Mouse (Mus musculus): ENCODE measurements around the gene Ndel1. TPM values are rescaled to one million over a fixed set of nuclear protein-coding genes. Genes with fewer than 3 reads are reported as not detected.

Gene Ndel1
- polyA plus RNA-seq, 1 experiment from 2014 or later: 68.7 TPM

DNA sequence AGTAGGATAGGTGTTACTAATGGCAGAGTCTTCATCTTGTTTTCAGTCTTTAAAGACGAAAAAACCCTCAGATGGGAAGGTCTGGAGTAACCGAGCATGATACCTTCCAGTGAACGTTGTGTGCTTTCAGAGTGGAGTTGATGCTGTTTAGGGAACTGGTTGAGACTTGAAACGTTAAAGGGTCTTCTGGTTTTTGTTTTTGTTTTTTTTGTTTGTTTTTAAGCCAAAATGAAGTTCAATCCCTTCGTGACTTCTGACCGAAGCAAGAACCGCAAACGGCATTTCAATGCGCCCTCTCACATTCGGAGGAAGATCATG, 30.3 kb upstream of the Ndel1 start:
- Histone ChIP-seq H3K27ac (peak overlapping the region; percentile 99), H3K36me3 (peaks cover 47% of the 10 kb centered on the region), H3K9me3 (no peaks in the 10 kb centered on the region), H3K4me3 (peak overlapping the region; percentile 99), H3K4me1 (peaks cover 21% of the 10 kb centered on the region; the same call in 1 of the 2 replicates), H3K27me3 (ENCODE audit: insufficient read depth, poor library complexity, severe bottlenecking) (no peaks in the 10 kb centered on the region)
- WGBS: 3% methylated on average over 10 of the region's 10 CpGs
- no peak for DNase-seq (ENCODE audit: low spot score)

DNA sequence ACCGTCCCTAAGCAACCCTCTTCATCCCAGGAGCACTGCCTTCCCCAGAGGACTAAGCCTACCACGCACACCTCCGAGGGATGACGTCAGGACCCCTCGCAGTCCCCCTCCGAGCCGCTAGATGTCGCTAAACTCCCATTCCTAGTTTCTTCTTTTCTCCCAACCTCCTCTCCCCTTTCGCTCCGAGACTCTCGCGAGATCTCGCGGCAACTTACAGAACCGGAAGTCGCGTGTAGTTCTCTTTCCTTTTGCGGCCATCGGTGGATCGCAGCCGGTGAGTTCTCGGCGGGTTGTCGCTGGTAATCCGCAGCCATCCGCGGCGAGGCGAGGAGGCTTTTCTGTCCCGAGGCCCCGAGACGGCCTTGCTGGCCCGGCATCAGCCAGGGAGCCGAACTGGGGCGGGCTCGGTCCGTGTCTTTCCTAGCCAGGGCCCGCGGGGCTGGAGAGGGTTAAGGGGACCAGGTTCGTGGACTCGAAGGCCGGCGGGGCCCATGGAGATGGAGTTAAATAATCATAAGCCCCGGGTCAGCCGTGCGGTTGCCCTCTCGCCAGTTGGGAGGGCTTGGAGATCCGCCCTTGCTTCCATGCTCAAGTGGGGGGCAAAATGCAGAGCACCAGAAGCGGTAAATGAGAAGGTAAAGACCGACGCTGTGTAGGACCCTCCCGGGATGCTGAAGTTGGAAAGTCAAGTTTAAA, 29.8 kb upstream of the Ndel1 start, which contains the start of gene Rpl26:
TSS of gene Rpl26 (plus strand) at position 233 of the 696 bp plus-strand sequence.
- Histone ChIP-seq H3K27me3 (ENCODE audit: insufficient read depth, poor library complexity, severe bottlenecking) (no peaks in the 10 kb centered on the region), H3K4me3 (peak within 1 kb of the TSS; percentile 99), H3K27ac (peak within 1 kb of the TSS; percentile 99), H3K9me3 (no peaks in the 10 kb centered on the region), H3K36me3 (peaks cover 42% of the 10 kb centered on the region), H3K4me1 (peaks cover 21% of the 10 kb centered on the region; the same call in 1 of the 2 replicates)
- under 1% methylated on average over 52 of the region's 52 CpGs for WGBS
- peak; percentile 98 for DNase-seq (ENCODE audit: low spot score)

DNA sequence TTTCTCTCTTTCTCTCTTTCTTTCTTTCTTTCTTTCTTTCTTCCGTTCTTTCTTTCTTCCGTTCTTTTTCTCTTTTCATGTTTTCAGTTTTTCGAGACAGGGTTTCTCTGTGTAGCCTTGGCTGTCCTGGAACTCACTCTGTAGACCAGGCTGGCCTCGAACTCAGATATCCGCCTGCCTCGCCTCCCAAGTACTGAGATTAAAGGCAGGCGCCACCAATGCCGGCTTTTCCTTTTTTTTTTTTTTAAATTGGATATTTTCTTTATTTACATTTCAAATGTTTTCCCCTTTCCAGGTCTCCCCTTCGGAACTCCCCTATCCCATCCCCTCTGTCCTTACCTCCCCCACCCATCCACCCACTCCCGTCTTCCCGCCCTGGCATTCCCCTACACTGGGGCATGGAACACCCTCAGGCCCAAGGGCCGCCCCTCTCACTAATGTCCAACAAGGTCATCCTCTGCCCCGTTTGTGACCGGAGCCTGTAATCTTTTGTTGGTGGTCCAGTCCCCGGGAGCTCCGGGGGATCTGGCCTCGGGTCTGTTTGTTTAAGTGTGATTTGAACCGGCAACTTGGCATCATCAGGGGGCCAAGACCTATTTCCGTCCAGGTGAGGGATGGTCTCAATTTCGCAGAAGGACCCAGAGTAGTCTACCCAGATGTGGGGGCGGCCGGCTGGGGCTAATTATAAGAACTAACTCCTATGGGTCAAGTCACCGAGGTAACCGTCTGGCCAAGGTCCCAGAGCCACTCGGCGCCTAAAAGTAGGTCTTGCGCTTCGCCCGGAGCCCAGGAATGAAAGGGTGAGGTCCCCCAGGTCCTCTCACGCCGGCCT, 29.1 kb upstream of the Ndel1 start:
- no peaks in the 10 kb centered on the region for H3K9me3 ChIP-seq
- peaks cover 34% of the 10 kb centered on the region for H3K36me3 ChIP-seq
- peaks cover 21% of the 10 kb centered on the region; the same call in 1 of the 2 replicates for H3K4me1 ChIP-seq
- no peaks in the 10 kb centered on the region for H3K27me3 ChIP-seq (ENCODE audit: insufficient read depth, poor library complexity, severe bottlenecking)
- 24% methylated on average over 31 of the region's 31 CpGs for WGBS
- peak overlapping the region; percentile 99 for H3K4me3 ChIP-seq
- DNase-seq (ENCODE audit: low spot score): no peak
- peak overlapping the region; percentile 99 for H3K27ac ChIP-seq

DNA sequence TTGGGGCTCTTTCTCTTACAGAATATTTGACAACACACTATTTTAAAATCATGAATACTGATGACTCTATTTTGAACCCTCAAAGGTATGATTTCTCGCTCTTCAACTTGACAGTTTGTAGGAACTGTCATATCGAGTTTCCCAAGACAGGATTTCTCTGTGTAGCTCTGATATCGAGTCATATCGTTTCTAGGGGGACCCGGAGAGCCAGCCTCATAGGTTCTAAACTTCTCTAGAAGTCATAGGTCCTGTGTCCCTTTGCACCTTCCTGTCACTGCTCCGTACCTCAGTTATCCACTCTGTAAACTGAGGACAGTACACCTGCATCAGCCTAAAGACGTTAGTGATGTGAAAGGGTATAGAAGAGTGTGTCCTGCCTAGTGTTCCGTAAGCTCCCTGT, 28.2 kb upstream of the Ndel1 start:
- WGBS: 86% methylated on average over 8 of the region's 8 CpGs

DNA sequence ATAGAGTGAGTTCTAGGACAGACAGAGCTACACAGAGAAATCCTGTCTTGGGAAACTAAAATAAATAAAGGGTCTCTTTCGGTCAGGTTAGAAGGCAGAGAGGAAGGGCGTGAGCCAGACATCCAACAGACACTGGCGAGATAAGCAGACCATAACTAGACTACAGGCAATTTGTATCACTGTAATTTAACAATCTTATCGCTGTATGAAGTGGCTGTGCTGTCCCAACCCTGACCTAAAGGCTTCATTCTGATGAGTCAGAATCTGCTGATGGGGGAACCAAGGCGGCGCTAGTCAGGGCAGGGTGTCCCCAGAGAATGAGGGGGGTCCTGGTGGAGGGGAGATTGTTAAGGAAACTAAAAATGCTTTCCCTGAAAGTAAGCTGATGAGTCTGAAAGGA, 27.1 kb upstream of the Ndel1 start:
- Histone ChIP-seq H3K36me3 (peaks cover 15% of the 10 kb centered on the region), H3K9me3 (no peaks in the 10 kb centered on the region), H3K4me1 (peaks cover 21% of the 10 kb centered on the region; the same call in 1 of the 2 replicates), H3K4me3 (no peak overlapping the region), H3K27ac (no peak overlapping the region), H3K27me3 (ENCODE audit: insufficient read depth, poor library complexity, severe bottlenecking) (peaks cover 3% of the 10 kb centered on the region; the same call in 1 of the 2 replicates)
- 72% methylated on average over 6 of the region's 6 CpGs for WGBS
- DNase-seq (ENCODE audit: low spot score): no peak

More for the DNA sequence above, 28.2 kb upstream of the Ndel1 start:
- no peak for DNase-seq (ENCODE audit: low spot score)
- Histone ChIP-seq H3K36me3 (peaks cover 25% of the 10 kb centered on the region), H3K27me3 (ENCODE audit: insufficient read depth, poor library complexity, severe bottlenecking) (no peaks in the 10 kb centered on the region), H3K4me1 (peaks cover 21% of the 10 kb centered on the region; the same call in 1 of the 2 replicates), H3K27ac (no peak overlapping the region), H3K9me3 (no peaks in the 10 kb centered on the region), H3K4me3 (no peak overlapping the region)

GRCm38 (mm10) chr11:68897838-68898237, 26.2 kb upstream of the Ndel1 start:
- Histone ChIP-seq H3K27ac (no peak overlapping the region), H3K27me3 (ENCODE audit: insufficient read depth, poor library complexity, severe bottlenecking) (peaks cover 7% of the 10 kb centered on the region; the same call in 1 of the 2 replicates), H3K4me1 (peaks cover 20% of the 10 kb centered on the region), H3K9me3 (no peaks in the 10 kb centered on the region), H3K4me3 (no peak overlapping the region), H3K36me3 (peaks cover 5% of the 10 kb centered on the region)
- no peak for DNase-seq (ENCODE audit: low spot score)
- 64% methylated on average over 6 of the region's 6 CpGs for WGBS

- Histone ChIP-seq H3K4me1 (peaks cover 22% of the 10 kb centered on the region), H3K27me3 (ENCODE audit: insufficient read depth, poor library complexity, severe bottlenecking) (peaks cover 10% of the 10 kb centered on the region; the same call in 1 of the 2 replicates), H3K27ac (no peak overlapping the region), H3K36me3 (no peaks in the 10 kb centered on the region), H3K9me3 (no peaks in the 10 kb centered on the region), H3K4me3 (no peak overlapping the region)
- WGBS: 41% methylated on average over 4 of the region's 4 CpGs
- no peak for DNase-seq (ENCODE audit: low spot score)
Observed at GRCm38 (mm10) chr11:68897120-68897519, 25.5 kb upstream of the Ndel1 start.

DNA sequence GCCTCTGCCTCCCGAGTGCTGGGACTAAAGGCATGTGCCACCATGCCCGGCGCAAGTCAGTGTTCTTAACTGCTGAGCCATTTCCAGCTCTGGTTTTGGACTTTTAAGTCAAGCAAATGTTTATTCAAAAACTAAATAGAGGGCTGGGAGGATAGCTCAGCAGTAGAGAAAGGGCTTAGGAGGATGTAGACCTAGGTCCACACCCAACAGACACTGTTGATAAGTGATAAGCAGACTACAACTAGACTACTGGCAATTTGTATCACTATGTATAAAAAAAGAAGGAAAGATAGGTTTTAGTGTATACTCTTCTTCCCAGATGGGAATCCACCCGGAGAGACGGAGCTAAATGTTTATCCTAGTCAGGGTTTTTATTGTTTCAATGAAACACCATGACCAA, 24.6 kb upstream of the Ndel1 start:
- 91% methylated on average over 5 of the region's 5 CpGs for WGBS
- no peaks in the 10 kb centered on the region for H3K36me3 ChIP-seq
- no peak for DNase-seq (ENCODE audit: low spot score)
- H3K27me3 ChIP-seq (ENCODE audit: insufficient read depth, poor library complexity, severe bottlenecking): peaks cover 10% of the 10 kb centered on the region; the same call in 1 of the 2 replicates
- H3K9me3 ChIP-seq: no peaks in the 10 kb centered on the region
- no peak overlapping the region for H3K27ac ChIP-seq
- peaks cover 26% of the 10 kb centered on the region for H3K4me1 ChIP-seq
- no peak overlapping the region for H3K4me3 ChIP-seq

- H3K4me3 ChIP-seq: no peak overlapping the region
- H3K27me3 ChIP-seq (ENCODE audit: insufficient read depth, poor library complexity, severe bottlenecking): peaks cover 10% of the 10 kb centered on the region; the same call in 1 of the 2 replicates
- peaks cover 19% of the 10 kb centered on the region for H3K4me1 ChIP-seq
- no peak overlapping the region for H3K27ac ChIP-seq
- DNase-seq (ENCODE audit: low spot score): no peak
- H3K36me3 ChIP-seq: no peaks in the 10 kb centered on the region
- no peaks in the 10 kb centered on the region for H3K9me3 ChIP-seq
- WGBS: 65% methylated on average over 12 of the region's 12 CpGs
Observed at GRCm38 (mm10) chr11:68893911-68894464, 22.3 kb upstream of the Ndel1 start.

- Histone ChIP-seq H3K9me3 (no peaks in the 10 kb centered on the region), H3K36me3 (no peaks in the 10 kb centered on the region), H3K27ac (peak overlapping the region; percentile 77), H3K27me3 (ENCODE audit: insufficient read depth, poor library complexity, severe bottlenecking) (peaks cover 10% of the 10 kb centered on the region; the same call in 1 of the 2 replicates), H3K4me3 (peak overlapping the region; percentile 29), H3K4me1 (peaks cover 15% of the 10 kb centered on the region)
- DNase-seq (ENCODE audit: low spot score): no peak
- 51% methylated on average over 14 of the region's 15 CpGs for WGBS
Observed at GRCm38 (mm10) chr11:68892233-68892832, 20.7 kb upstream of the Ndel1 start.

GRCm38 (mm10) chr11:68891823-68892222, 20.2 kb upstream of the Ndel1 start:
- Histone ChIP-seq H3K4me1 (peaks cover 15% of the 10 kb centered on the region), H3K27ac (peak overlapping the region; percentile 22; the same call in 1 of the 2 replicates), H3K36me3 (no peaks in the 10 kb centered on the region), H3K9me3 (no peaks in the 10 kb centered on the region), H3K27me3 (ENCODE audit: insufficient read depth, poor library complexity, severe bottlenecking) (peaks cover 10% of the 10 kb centered on the region; the same call in 1 of the 2 replicates), H3K4me3 (no peak overlapping the region)
- DNase-seq (ENCODE audit: low spot score): no peak
- 60% methylated on average over 5 of the region's 5 CpGs for WGBS

DNA sequence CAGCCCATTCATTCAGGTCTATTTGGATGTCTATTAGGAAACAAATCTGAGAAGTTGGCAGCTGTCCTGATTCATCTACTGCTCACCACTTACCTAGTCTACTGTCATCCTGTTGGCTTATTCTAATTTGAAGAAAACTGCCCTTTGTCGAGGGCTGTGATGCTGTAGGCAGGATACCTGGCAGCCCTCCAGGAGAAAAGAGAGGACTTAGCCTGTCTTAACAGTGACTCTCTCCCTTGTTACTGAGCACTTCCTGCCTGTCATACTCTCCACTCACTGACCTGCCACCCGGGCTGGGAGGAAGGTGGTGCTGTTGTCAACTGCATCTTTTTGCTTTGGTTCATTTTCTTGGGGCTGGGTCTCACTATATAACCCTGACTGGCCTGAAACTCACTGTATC, 19.0 kb upstream of the Ndel1 start:
- no peak for DNase-seq (ENCODE audit: low spot score)
- whole genome bisulfite sequencing: 45% methylated on average over 2 of the region's 2 CpGs
- H3K4me1 ChIP-seq: peaks cover 15% of the 10 kb centered on the region

More for the DNA sequence above, 19.0 kb upstream of the Ndel1 start:
- no peak overlapping the region for H3K27ac ChIP-seq
- H3K27me3 ChIP-seq (ENCODE audit: insufficient read depth, poor library complexity, severe bottlenecking): peaks cover 10% of the 10 kb centered on the region; the same call in 1 of the 2 replicates
- no peaks in the 10 kb centered on the region for H3K9me3 ChIP-seq
- no peaks in the 10 kb centered on the region for H3K36me3 ChIP-seq
- no peak overlapping the region for H3K4me3 ChIP-seq
